Mouse (Mus musculus) limb, embryonic 11.5 days (tissue): ENCODE results near the gene Lin37. TPM values are rescaled to one million over a fixed set of nuclear protein-coding genes. Genes with fewer than 3 reads are reported as not detected.

Source experiments
- ATAC-seq: fragments of 200-750 bp; cut with Nextera tagmentation; 2 replicates; pipeline ENCODE4 v1.8.0; 2017; ENCODE audit warnings: low read depth; ENCODE audit not compliant: insufficient number of reproducible peaks, low FRiP score, low TSS enrichment
- DNase-seq: peaks from one replicate; pipeline ENCODE4 v3.0.0-alpha.2; 2015; ENCODE audit warnings: low spot score
- H3K27ac ChIP-seq: fragments of 300-500 bp; sonication (generic); replicated peaks from 2 replicates; pipeline ENCODE4 v1.5.1; 2014; ENCODE audit warnings: low read depth, mild to moderate bottlenecking, low read length
- H3K27me3 ChIP-seq: fragments of 300-500 bp; sonication (generic); 2 replicates; pipeline ENCODE4 v1.6.1; 2014; ENCODE audit warnings: mild to moderate bottlenecking, low read length, mixed read lengths; ENCODE audit not compliant: control insufficient read depth, insufficient read depth
- H3K36me3 ChIP-seq: fragments of 300-500 bp; sonication (generic); 2 replicates; pipeline ENCODE4 v1.6.1; 2014; ENCODE audit warnings: mild to moderate bottlenecking, low read length, moderate library complexity, mixed read lengths; ENCODE audit not compliant: control insufficient read depth, insufficient read depth
- H3K4me1 ChIP-seq: fragments of 300-500 bp; sonication (generic); 2 replicates; pipeline ENCODE4 v1.6.1; 2014; ENCODE audit warnings: low read length, mixed read lengths; ENCODE audit not compliant: control insufficient read depth, insufficient read depth
- H3K4me2 ChIP-seq: fragments of 300-500 bp; sonication (generic); 2 replicates; pipeline ENCODE4 v1.6.1; 2014; ENCODE audit warnings: low read depth, mild to moderate bottlenecking, moderate library complexity; ENCODE audit not compliant: severe bottlenecking
- H3K4me3 ChIP-seq: fragments of 300-500 bp; sonication (generic); 2 replicates; pipeline ENCODE4 v1.5.1; 2014; ENCODE audit warnings: low read depth, low read length
- H3K9ac ChIP-seq: fragments of 300-500 bp; sonication (generic); 2 replicates; pipeline ENCODE4 v1.6.1; 2014; ENCODE audit warnings: mild to moderate bottlenecking, low read length
- H3K9me3 ChIP-seq: fragments of 300-500 bp; sonication (generic); 2 replicates; pipeline ENCODE4 v1.6.1; 2016; ENCODE audit warnings: low read length; ENCODE audit not compliant: control insufficient read depth
- WGBS: fragments of 180-500 bp; shearing (Covaris S2); extraction: QIAGEN DNeasy Blood & Tissue Kit; methylation state at CpG from one replicate; pipeline ENCODE4 v1.1.7; 2014; 5-methylcytosine and 5-hydroxymethylcytosine counted together
- polyA plus RNA-seq: library from polyadenylated mRNA; unstranded; fragments of >200 nt; fragmentation: Nextera tagmentation; extraction: Ambion mirVana; gene quantifications from 2 replicates; pipeline ENCODE4 v1.2.1, GENCODE M21; 2014

Gene Lin37
- polyA plus RNA-seq: 40.6 and 46.9 TPM in 2 replicates

DNA sequence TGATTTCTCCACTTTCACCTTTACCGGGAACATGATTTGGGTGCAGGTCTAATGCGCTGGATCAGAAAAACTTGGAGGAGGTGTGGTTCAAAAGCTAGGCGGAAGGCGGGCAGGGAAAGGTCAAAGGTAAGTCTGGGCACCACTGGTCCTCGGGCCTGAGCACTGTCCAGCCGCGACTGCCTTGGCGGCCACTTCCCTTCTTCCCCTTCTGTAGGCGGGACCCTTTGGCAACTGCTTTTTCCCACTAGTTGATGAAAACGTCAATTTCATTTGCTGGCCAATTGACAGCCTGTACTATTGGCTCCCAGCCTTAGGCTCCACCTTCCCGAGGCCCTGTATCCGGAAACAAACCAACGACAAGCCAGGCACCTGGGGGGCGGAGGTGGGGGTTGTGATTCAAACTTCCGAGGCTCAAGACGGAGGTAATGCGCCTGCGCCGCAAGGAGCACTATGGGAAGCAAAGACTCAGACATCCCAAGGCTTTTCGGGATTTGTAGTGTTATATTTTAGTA lies at the start of gene Lin37:
Gene Lin37 (minus strand): TSS at position 396 of the 512 bp plus-strand sequence.
- ATAC-seq: peak; percentile 78
- H3K4me1 ChIP-seq: peaks cover 11% of the 10 kb centered on the region
- H3K27ac ChIP-seq: no peak within 1 kb of the TSS
- no peaks in the 10 kb centered on the region for H3K9me3 ChIP-seq
- H3K4me2 ChIP-seq: peak within 1 kb of the TSS; percentile 76
- H3K4me3 ChIP-seq: peak within 1 kb of the TSS; percentile 39
- DNase-seq: peak; percentile 94
- peaks cover 8% of the 10 kb centered on the region; the same call in 1 of the 2 replicates for H3K36me3 ChIP-seq
- H3K27me3 ChIP-seq: no peaks in the 10 kb centered on the region
- H3K9ac ChIP-seq: peak within 1 kb of the TSS; percentile 62
- WGBS: under 1% methylated on average over 20 of the region's 20 CpGs

- DNase-seq (no peak), ATAC-seq (no peak)
- H3K4me1 ChIP-seq: no peaks in the 10 kb centered on the region
- H3K27ac ChIP-seq: no peak overlapping the region
- H3K4me2 ChIP-seq: no peak overlapping the region
- H3K9me3 ChIP-seq: no peaks in the 10 kb centered on the region
- H3K36me3 ChIP-seq: no peaks in the 10 kb centered on the region
- no peak overlapping the region for H3K4me3 ChIP-seq
- H3K27me3 ChIP-seq: no peaks in the 10 kb centered on the region
- no peak overlapping the region for H3K9ac ChIP-seq
- WGBS: 51% methylated on average over 16 of the region's 16 CpGs
Measured at GRCm38 (mm10) chr7:30608476-30608875, 48.8 kb upstream of the Lin37 start.

GRCm38 (mm10) chr7:30607706-30608309 lies 48.2 kb upstream of the Lin37 start:
- WGBS: 33% methylated on average over 8 of the region's 8 CpGs
- peak; percentile 68 for DNase-seq
- Histone ChIP-seq H3K9me3 (no peaks in the 10 kb centered on the region), H3K27ac (no peak overlapping the region), H3K36me3 (no peaks in the 10 kb centered on the region), H3K4me3 (no peak overlapping the region), H3K9ac (no peak overlapping the region), H3K4me1 (no peaks in the 10 kb centered on the region), H3K27me3 (no peaks in the 10 kb centered on the region), H3K4me2 (no peak overlapping the region)
- no peak for ATAC-seq

GRCm38 (mm10) chr7:30604944-30605343 lies 45.3 kb upstream of the Lin37 start:
- Histone ChIP-seq H3K4me1 (no peaks in the 10 kb centered on the region), H3K4me3 (no peak overlapping the region), H3K27me3 (no peaks in the 10 kb centered on the region), H3K36me3 (no peaks in the 10 kb centered on the region), H3K9me3 (no peaks in the 10 kb centered on the region), H3K27ac (no peak overlapping the region), H3K4me2 (no peak overlapping the region), H3K9ac (no peak overlapping the region)
- ATAC-seq (no peak), DNase-seq (no peak)
- WGBS: 93% methylated on average over 8 of the region's 8 CpGs

- H3K27me3 ChIP-seq: no peaks in the 10 kb centered on the region
- no peaks in the 10 kb centered on the region for H3K36me3 ChIP-seq
- ATAC-seq (no peak), DNase-seq (no peak)
- no peak overlapping the region for H3K4me2 ChIP-seq
- H3K9me3 ChIP-seq: no peaks in the 10 kb centered on the region
- H3K27ac ChIP-seq: no peak overlapping the region
- WGBS: 54% methylated on average over 8 of the region's 8 CpGs
- H3K9ac ChIP-seq: no peak overlapping the region
- H3K4me3 ChIP-seq: no peak overlapping the region
- no peaks in the 10 kb centered on the region for H3K4me1 ChIP-seq
Measured at GRCm38 (mm10) chr7:30604424-30604823, 44.8 kb upstream of the Lin37 start.

GRCm38 (mm10) chr7:30602583-30602982 lies 42.9 kb upstream of the Lin37 start:
- no peak overlapping the region for H3K4me3 ChIP-seq
- no peak overlapping the region for H3K27ac ChIP-seq
- H3K4me2 ChIP-seq: no peak overlapping the region
- no peaks in the 10 kb centered on the region for H3K27me3 ChIP-seq
- H3K9ac ChIP-seq: no peak overlapping the region
- no peaks in the 10 kb centered on the region for H3K4me1 ChIP-seq
- WGBS: 53% methylated on average over 3 of the region's 3 CpGs
- H3K36me3 ChIP-seq: no peaks in the 10 kb centered on the region
- no peaks in the 10 kb centered on the region for H3K9me3 ChIP-seq
- ATAC-seq: no peak
- no peak for DNase-seq

- no peaks in the 10 kb centered on the region for H3K27me3 ChIP-seq
- H3K9me3 ChIP-seq: no peaks in the 10 kb centered on the region
- no peak overlapping the region for H3K9ac ChIP-seq
- no peak overlapping the region for H3K27ac ChIP-seq
- whole genome bisulfite sequencing: 76% methylated on average over 7 of the region's 7 CpGs
- ATAC-seq (no peak), DNase-seq (no peak)
- no peak overlapping the region for H3K4me2 ChIP-seq
- H3K4me1 ChIP-seq: no peaks in the 10 kb centered on the region
- no peak overlapping the region for H3K4me3 ChIP-seq
- no peaks in the 10 kb centered on the region for H3K36me3 ChIP-seq
Measured at GRCm38 (mm10) chr7:30600651-30601050, 41.0 kb upstream of the Lin37 start.

GRCm38 (mm10) chr7:30599933-30600353 lies 40.3 kb upstream of the Lin37 start:
- DNase-seq (peak; percentile 79), ATAC-seq (peak; percentile 89)
- Histone ChIP-seq H3K27ac (no peak overlapping the region), H3K4me3 (no peak overlapping the region), H3K4me1 (no peaks in the 10 kb centered on the region), H3K9ac (no peak overlapping the region), H3K4me2 (no peak overlapping the region), H3K27me3 (no peaks in the 10 kb centered on the region), H3K9me3 (no peaks in the 10 kb centered on the region), H3K36me3 (no peaks in the 10 kb centered on the region)
- WGBS: 2% methylated on average over 16 of the region's 16 CpGs

GRCm38 (mm10) chr7:30598786-30599185 lies 39.1 kb upstream of the Lin37 start, which contains the start of gene Zbtb32:
Gene Zbtb32 (minus strand): TSS chr7:30598909.
- Histone ChIP-seq H3K4me3 (no peak within 1 kb of the TSS), H3K4me1 (no peaks in the 10 kb centered on the region), H3K36me3 (no peaks in the 10 kb centered on the region), H3K27me3 (no peaks in the 10 kb centered on the region), H3K9ac (no peak within 1 kb of the TSS), H3K27ac (no peak within 1 kb of the TSS), H3K4me2 (no peak within 1 kb of the TSS), H3K9me3 (no peaks in the 10 kb centered on the region)
- DNase-seq (no peak), ATAC-seq (no peak)
- 90% methylated on average over 12 of the region's 12 CpGs for WGBS
